Mouse (Mus musculus) retina, embryonic 14.5 days (tissue): Measurements from ENCODE around the gene Lct.
A peak's percentile ranks its signal among the peaks of the same experiment; 100 is the strongest.
"Not testable (repeated sequence)": the region's sequence is repeated elsewhere in the genome, so short reads cannot be mapped to it uniquely, and the experiment has no call there.

Experiments used
- DNase-seq: peaks from one replicate; pipeline ENCODE4 v3.0.0-alpha.2; 2015; ENCODE audit warnings: low spot score

Lct gene

GRCm38 (mm10) chr1:128328218-128328617 lies at the start of gene Lct:
Gene Lct (minus strand): TSS chr1:128328318.
- DNase-seq, result no peak

- DNase-seq, result no peak
Observed at GRCm38 (mm10) chr1:128376841-128377240, 48.7 kb upstream of the Lct start.

- DNase-seq, result peak; percentile 75
Observed at GRCm38 (mm10) chr1:128372143-128372860, 44.2 kb upstream of the Lct start.

- DNase-seq, result peak; percentile 85
Observed at GRCm38 (mm10) chr1:128368732-128369441, 40.8 kb upstream of the Lct start.

GRCm38 (mm10) chr1:128360601-128361000 lies 32.5 kb upstream of the Lct start:
- DNase-seq, result no peak

GRCm38 (mm10) chr1:128359554-128360376 lies 31.6 kb upstream of the Lct start, which contains the start of gene Mcm6:
Gene Mcm6 (minus strand): TSS chr1:128359664.
- DNase-seq, result peak; percentile 97

- no peak for DNase-seq
Observed at GRCm38 (mm10) chr1:128358916-128359553, 30.9 kb upstream of the Lct start.

GRCm38 (mm10) chr1:128358276-128358675 lies 30.2 kb upstream of the Lct start:
- DNase-seq, result no peak

- DNase-seq, result no peak
Observed at GRCm38 (mm10) chr1:128357452-128357851, 29.3 kb upstream of the Lct start.

- no peak for DNase-seq
Observed at GRCm38 (mm10) chr1:128353092-128353491, 25.0 kb upstream of the Lct start.

GRCm38 (mm10) chr1:128344232-128344631 lies 16.1 kb upstream of the Lct start:
- no peak for DNase-seq

- no peak for DNase-seq
Observed at GRCm38 (mm10) chr1:128337708-128338320, 9.7 kb upstream of the Lct start.

- DNase-seq, result no peak
Observed at GRCm38 (mm10) chr1:128330313-128330712, 2.2 kb upstream of the Lct start.

- no peak for DNase-seq
Observed at GRCm38 (mm10) chr1:128327165-128327564, 953 bp downstream of the Lct start.

GRCm38 (mm10) chr1:128324776-128325175 lies 3.3 kb downstream of the Lct start:
- DNase-seq, result no peak

- DNase-seq, result no peak
Observed at GRCm38 (mm10) chr1:128323026-128323643, 5.0 kb downstream of the Lct start.

- not testable (repeated sequence) for DNase-seq
Observed at GRCm38 (mm10) chr1:128319266-128319665, 8.9 kb downstream of the Lct start.

- no peak for DNase-seq
Observed at GRCm38 (mm10) chr1:128314665-128315064, 13.5 kb downstream of the Lct start.

- peak; percentile 17 for DNase-seq
Observed at GRCm38 (mm10) chr1:128309043-128309442, 19.1 kb downstream of the Lct start.

- no peak for DNase-seq
Observed at GRCm38 (mm10) chr1:128303900-128304299, 24.2 kb downstream of the Lct start.
